Mouse (Mus musculus) WW6 (cell line): ENCODE data around the gene Uhrf1bp1l.

Experiments used
- DNase-seq: peaks from one replicate; pipeline ENCODE4 v3.0.0-alpha.2; 2013; ENCODE audit warnings: low read depth, low spot score

Uhrf1bp1l gene

GRCm38 (mm10) chr10:89745666-89746020, 852 bp downstream of the Uhrf1bp1l start:
- no peak for DNase-seq

DNA sequence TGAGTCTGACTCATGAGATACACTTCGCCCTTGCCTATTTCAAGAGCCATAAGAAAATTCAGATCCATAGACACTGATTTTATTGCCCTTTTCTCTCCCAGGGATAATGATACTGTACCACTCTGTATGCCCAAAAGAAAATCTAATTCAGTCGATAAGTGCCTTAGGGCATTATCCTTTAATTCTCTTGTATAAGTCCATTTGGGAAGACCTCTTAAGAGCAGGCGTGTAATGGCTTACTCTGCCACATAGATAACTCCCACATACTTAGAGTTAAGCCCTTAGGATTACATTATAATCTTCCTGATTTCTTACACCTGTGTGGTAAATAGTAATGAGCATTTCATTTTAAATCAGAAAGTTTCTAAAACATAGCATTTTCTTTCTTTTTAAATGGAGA, 1.8 kb downstream of the Uhrf1bp1l start:
- DNase-seq = no peak

DNA sequence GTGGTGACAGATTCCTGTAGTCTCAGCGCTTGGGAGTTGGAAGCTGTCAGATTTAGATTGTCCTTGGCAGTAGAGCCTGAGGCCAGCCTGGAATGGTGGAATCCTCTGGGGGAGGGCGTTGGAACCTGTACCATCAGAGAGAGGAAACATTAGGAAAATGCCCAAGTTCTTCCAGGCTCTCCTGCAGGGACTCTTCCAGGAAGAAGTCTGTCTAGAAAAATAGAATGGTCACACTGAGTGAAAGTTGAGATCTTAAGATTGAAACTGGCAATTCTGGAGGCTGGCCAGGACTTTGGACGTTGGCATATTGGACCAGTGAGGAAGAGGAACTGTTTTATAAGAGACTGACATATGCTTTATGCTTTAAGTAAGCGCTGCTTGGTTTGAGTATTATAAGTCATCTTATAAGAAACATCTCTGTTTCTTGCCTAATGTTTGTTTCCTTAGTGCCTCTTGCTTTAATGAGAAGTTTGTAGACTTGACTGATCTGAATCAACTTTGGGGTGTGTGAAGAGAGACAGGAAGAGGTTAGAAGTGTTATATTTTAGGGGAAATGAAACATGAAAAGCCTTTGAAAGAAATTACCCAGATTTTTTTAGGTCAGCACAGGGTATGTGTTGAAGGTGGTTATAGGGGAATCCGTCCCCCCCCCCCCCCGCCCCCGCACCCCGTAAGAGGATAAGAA, 2.6 kb downstream of the Uhrf1bp1l start:
- no peak for DNase-seq

DNA sequence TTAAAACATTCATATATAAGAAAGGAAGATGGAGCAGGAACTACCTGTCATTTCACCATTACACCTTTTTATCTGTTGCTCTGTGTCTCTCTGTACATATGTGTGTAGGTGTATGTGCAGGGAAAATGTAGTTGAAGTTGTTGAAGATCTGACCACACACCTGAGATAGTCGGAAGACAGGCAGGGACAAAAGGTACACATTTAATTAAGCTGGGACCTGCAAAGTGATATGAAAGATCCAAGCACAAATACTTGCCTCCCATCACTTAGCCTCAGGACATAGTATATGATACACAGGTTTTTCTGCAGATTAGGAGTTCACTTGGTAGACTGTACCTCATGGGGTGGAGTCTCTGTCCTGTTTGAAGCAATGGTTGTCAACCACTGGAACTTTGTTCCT, 3.1 kb downstream of the Uhrf1bp1l start:
- no peak for DNase-seq

DNA sequence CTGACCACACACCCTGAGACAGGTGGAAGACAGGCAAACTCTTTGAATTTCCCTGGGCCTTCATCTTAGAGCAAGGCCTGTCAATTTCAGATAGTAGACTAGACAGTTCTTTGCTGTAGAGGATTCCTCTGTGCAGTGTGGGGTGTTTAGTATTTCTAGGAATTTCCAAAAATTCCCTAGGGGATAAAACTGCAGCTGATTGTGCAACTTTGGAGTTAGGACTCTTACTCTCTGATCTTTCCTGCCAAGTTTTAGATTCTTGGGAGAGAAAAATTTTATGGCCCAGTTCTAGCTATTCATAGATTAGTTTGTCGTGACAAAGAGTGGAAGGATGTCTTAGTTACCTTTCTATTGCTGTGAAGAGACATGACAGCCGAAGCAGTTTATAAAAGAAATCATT, 3.8 kb downstream of the Uhrf1bp1l start:
- DNase-seq = no peak

DNA sequence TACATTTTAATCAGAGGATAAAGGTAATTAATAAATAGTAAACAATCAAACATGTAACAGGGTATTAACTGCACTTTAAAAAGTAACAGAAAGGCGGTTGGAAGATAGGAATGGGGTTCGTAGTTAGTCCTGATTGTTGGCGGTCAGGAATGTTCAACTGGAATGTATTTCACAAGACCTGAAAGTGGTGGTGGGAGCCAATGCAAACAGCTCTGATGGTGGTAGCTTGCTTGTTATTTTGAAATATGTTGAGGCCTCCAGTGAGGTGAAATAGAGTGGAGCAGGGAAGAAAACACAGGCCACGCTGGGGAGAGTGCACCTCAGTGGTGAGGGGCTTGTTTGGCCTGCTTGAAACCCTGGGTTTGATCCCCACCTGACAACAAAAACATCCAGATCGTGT, 6.3 kb downstream of the Uhrf1bp1l start:
- DNase-seq = no peak

GRCm38 (mm10) chr10:89755231-89755630, 10.4 kb downstream of the Uhrf1bp1l start:
- DNase-seq = no peak

DNA sequence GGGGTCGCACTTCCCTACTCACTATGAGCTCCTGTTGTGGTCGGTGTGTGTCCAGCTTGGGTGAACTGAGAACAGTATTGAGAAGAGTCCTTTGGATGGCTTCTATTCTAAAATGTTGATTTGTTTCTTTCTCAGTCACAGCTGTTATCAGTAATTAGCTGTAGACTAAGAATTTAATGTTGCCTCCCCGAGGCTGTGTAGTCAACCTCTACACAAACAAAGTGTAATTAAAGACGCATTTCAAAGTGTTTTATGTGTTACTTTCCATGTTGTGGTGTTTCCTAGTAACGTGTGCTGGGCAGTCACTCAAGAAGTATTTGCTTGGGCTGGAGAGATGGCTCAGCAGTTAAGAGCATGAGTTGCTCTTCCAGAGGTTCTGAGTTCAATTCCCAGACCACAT, 16.0 kb downstream of the Uhrf1bp1l start:
- DNase-seq = no peak

- no peak for DNase-seq
Measured at GRCm38 (mm10) chr10:89764457-89765121, 19.8 kb downstream of the Uhrf1bp1l start.

- no peak for DNase-seq
Measured at GRCm38 (mm10) chr10:89765790-89766714, 21.3 kb downstream of the Uhrf1bp1l start.

- no peak for DNase-seq
Measured at GRCm38 (mm10) chr10:89768352-89769020, 23.7 kb downstream of the Uhrf1bp1l start.

- DNase-seq = no peak
Measured at GRCm38 (mm10) chr10:89769096-89769495, 24.3 kb downstream of the Uhrf1bp1l start.

- no peak for DNase-seq
Measured at GRCm38 (mm10) chr10:89771894-89772293, 27.1 kb downstream of the Uhrf1bp1l start.

GRCm38 (mm10) chr10:89776029-89776428, 31.2 kb downstream of the Uhrf1bp1l start:
- DNase-seq = no peak

DNA sequence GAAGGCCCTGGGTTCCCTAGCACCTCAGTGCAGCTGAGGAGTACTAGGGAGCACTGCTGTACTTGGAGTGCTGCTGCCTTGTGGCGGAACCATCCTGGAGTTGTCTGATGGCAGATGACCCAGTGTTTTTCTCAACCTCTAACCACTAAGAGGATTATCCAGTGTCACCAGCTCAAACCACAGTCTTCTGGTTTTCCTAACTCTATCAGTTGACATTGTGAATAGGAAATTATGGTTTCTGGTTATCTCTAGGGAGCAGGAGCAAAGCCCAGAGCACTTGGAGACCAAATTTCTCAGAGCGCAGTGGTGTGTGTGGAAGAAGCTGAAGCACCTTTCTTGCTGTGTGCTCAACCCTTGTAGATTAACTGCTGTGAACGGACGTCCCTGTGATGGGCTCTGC, 47.1 kb downstream of the Uhrf1bp1l start:
- no peak for DNase-seq

DNA sequence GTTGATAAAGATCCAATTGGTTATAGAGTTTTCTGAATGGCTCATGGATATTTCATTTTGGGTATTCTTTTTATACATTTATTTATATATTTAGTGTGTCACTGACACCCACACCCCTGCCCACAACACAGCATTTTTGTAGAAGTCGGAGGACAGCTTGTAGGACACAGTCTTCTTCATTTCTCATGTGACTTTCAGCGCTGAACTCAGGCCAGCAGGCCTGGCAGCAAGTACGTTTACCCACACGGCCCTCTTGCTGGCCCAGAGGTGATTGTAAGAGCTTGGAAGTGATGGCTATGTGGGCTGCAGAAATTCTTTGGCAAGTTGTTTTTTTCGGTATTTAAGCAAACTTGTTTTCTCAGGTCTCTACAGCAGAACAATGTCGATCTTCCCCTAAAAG, 49.3 kb downstream of the Uhrf1bp1l start:
- DNase-seq = no peak

DNA sequence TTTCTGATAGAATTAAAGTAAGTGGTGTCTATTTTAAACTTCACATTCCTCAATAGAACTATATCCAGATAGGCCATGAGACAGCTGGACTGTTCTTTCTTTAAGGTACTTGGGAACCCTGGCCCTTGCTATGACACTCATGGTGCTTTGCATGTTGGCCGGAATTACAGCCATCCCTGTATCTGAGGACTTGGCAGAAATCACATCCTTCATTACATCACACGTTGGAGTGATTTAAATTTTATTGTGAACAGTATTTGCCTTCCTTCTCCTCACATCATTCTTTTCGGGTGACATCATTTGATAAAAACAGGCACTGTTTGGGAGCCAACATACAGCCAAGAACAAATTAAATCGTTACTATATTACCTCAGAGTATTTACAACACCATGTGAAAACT, 74.4 kb downstream of the Uhrf1bp1l start:
- DNase-seq = no peak

DNA sequence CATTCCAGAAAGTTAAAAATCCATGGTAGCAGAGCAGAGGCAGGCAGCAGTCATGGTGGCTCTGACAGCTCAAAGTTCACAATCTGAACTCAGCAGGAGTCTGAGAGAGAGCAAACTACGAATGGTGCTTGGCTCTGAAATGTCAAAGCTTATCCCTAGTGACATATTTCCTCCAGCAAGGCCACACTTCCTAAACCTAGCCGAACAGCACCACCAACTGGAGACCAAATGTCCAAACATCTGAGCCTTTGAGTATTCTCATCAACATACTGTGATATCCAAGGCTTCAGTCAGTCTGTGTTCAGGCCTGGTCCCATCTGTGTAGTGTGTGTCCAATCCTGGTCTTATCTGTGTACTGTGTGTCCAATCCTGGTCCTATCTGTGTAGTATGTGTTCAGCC, 79.1 kb downstream of the Uhrf1bp1l start:
- peak; percentile 34 for DNase-seq

- DNase-seq = no peak
Measured at GRCm38 (mm10) chr10:89826896-89827295, 82.1 kb downstream of the Uhrf1bp1l start.

GRCm38 (mm10) chr10:89832334-89832733, 87.5 kb downstream of the Uhrf1bp1l start:
- DNase-seq = no peak

- no peak for DNase-seq
Measured at GRCm38 (mm10) chr10:89833166-89833565, 88.4 kb downstream of the Uhrf1bp1l start.

DNA sequence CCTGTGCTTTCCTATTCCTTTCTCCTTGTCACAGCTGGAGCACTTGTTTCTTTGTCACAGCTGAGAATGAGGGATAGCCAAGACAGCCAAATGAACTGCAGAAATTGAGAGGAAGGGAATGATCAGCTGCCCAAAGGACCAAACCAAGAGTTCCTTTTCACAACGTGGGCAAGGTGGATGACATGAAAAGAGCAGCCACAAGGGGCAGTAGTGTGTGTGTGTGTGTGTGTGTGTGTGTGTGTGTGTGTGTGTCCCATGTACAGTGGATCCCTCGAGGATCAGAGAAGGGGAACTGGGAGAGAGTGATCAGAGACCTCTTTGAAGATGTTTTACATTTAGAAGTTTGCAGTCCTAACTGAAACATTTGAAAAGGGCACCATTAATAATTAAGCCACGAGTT, 92.7 kb downstream of the Uhrf1bp1l start:
- DNase-seq = no peak
